ENCODE assay signal across 9 mouse cellular contexts in the genomic region with DNA sequence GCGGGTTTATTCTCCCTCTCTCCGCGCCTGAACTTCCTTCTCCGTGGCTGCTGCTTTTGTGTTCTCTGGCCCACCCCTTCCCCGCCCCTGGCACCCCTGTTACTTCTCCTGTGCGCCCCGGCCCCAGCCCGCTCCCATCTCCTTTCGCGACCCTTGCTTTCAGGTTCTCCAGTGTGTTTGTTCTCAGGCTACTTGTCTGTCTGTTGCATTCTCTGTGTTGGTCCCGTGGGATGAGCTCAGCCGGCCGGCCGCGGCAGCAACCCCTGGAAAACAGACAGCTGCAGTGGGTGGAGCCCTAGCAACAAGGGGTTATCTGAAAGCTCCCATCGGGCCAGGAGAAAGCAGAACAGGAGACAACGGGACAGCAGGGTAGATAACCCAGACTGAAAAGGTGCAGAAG. TPM values are rescaled to one million over a fixed set of nuclear protein-coding genes. Genes with fewer than 3 reads are reported as not detected.
DNase-seq lines count a peak whose midpoint lies in the region; ATAC-seq and TF ChIP-seq lines count a peak whose summit lies in the region.
"Had no signal": no experiment of that assay in that cellular context is flagged by ENCODE, and none has a peak within 500 bp of the region (broad histone marks: within the 10 kb centered on the region; RNA-seq: fewer than 3 reads in every experiment).

No protein-coding gene starts in this region.

- WGBS in liver, embryonic 11.5 days: 2% methylated on average over 17 of the region's 17 CpGs
- 1% methylated on average over 17 of the region's 17 CpGs for whole genome bisulfite sequencing in forebrain, postnatal 0 days
- 2% methylated on average over 17 of the region's 17 CpGs for WGBS in limb, embryonic 11.5 days
- 1% methylated on average over 17 of the region's 17 CpGs for WGBS in stomach, embryonic 16.5 days

- H3K36me3 ChIP-seq in liver, embryonic 11.5 days (ENCODE audit: control insufficient read depth, insufficient read depth, low read length): no peaks in the 10 kb centered on the region
- no peaks in the 10 kb centered on the region for H3K36me3 ChIP-seq in forebrain, postnatal 0 days (ENCODE audit: insufficient read depth)
- H3K36me3 ChIP-seq in limb, embryonic 11.5 days (ENCODE audit: control insufficient read depth, insufficient read depth, low read length): no peaks in the 10 kb centered on the region
- H3K36me3 ChIP-seq in stomach, embryonic 16.5 days (ENCODE audit: control insufficient read depth, insufficient read depth, low read length): no peaks in the 10 kb centered on the region

- peak overlapping the region; percentile 42 for H3K4me2 ChIP-seq in liver, embryonic 11.5 days
- peak overlapping the region; percentile 29 for H3K4me2 ChIP-seq in forebrain, postnatal 0 days (ENCODE audit: low read depth)
- H3K4me2 ChIP-seq in limb, embryonic 11.5 days (ENCODE audit: low read depth, severe bottlenecking): peak overlapping the region; percentile 35
- peak overlapping the region; percentile 46 for H3K4me2 ChIP-seq in stomach, embryonic 16.5 days (ENCODE audit: low read depth, low read length)

- H3K9ac ChIP-seq in liver, embryonic 11.5 days (ENCODE audit: low read depth, low read length): no peak overlapping the region
- H3K9ac ChIP-seq in forebrain, postnatal 0 days: no peak overlapping the region
- H3K9ac ChIP-seq in limb, embryonic 11.5 days (ENCODE audit: low read length): no peak overlapping the region
- peak overlapping the region; percentile 53; the same call in 1 of the 2 replicates for H3K9ac ChIP-seq in stomach, embryonic 16.5 days (ENCODE audit: low read length)

- peak; percentile 42 for DNase-seq in liver, embryonic 11.5 days (ENCODE audit: low spot score)
- DNase-seq in liver: no peak
- no peak for DNase-seq in forebrain, postnatal 0 days
- DNase-seq in limb, embryonic 11.5 days (ENCODE audit: low spot score): peak; percentile 49
- no peak for DNase-seq in right cerebral cortex, postnatal 4 days
- DNase-seq in testis, postnatal 10 days (ENCODE audit: low spot score): no peak
- DNase-seq in gastrocnemius, adult 8-10 months (ENCODE audit: low spot score in 2 of 2): no peak

- no peak for TF ChIP-seq CTCF in forebrain, postnatal 0 days (IDR thresholded peaks at IDR 0.05; ENCODE audit: low read depth)

- H3K9me3 ChIP-seq in liver, embryonic 11.5 days (ENCODE audit: control insufficient read depth, low read length): no peaks in the 10 kb centered on the region
- H3K9me3 ChIP-seq in forebrain, postnatal 0 days (ENCODE audit: low read length): no peaks in the 10 kb centered on the region
- no peaks in the 10 kb centered on the region; the same call in 1 of the 2 replicates for H3K9me3 ChIP-seq in limb, embryonic 11.5 days (ENCODE audit: control insufficient read depth, low read length)
- no peaks in the 10 kb centered on the region for H3K9me3 ChIP-seq in stomach, embryonic 16.5 days (replicated peaks; ENCODE audit: control insufficient read depth, low read length)

- no peak overlapping the region for H3K4me3 ChIP-seq in liver, embryonic 11.5 days (ENCODE audit: low read depth, low read length)
- H3K4me3 ChIP-seq in forebrain, postnatal 0 days (ENCODE audit: low read depth, low read length): no peak overlapping the region
- H3K4me3 ChIP-seq in limb, embryonic 11.5 days (ENCODE audit: low read depth, low read length): peak overlapping the region; percentile 14; the same call in 1 of the 2 replicates
- peak overlapping the region; percentile 37 for H3K4me3 ChIP-seq in stomach, embryonic 16.5 days (replicated peaks; ENCODE audit: low read length)

- peaks cover 55% of the 10 kb centered on the region for H3K27me3 ChIP-seq in liver, embryonic 11.5 days (replicated peaks; ENCODE audit: control insufficient read depth, insufficient read depth, low read length)
- H3K27me3 ChIP-seq in forebrain, postnatal 0 days (ENCODE audit: insufficient read depth, low read length): peaks cover 28% of the 10 kb centered on the region
- H3K27me3 ChIP-seq in limb, embryonic 11.5 days (ENCODE audit: control insufficient read depth, insufficient read depth, low read length): peaks cover 59% of the 10 kb centered on the region
- H3K27me3 ChIP-seq in stomach, embryonic 16.5 days (ENCODE audit: control insufficient read depth, insufficient read depth, low read length): peaks cover 40% of the 10 kb centered on the region

- no peaks in the 10 kb centered on the region for H3K4me1 ChIP-seq in liver, embryonic 11.5 days (replicated peaks; ENCODE audit: control insufficient read depth, insufficient read depth, low read length)
- H3K4me1 ChIP-seq in forebrain, postnatal 0 days (ENCODE audit: insufficient read depth): peaks cover 9% of the 10 kb centered on the region; the same call in 1 of the 2 replicates
- peaks cover 7% of the 10 kb centered on the region; the same call in 1 of the 2 replicates for H3K4me1 ChIP-seq in limb, embryonic 11.5 days (ENCODE audit: control insufficient read depth, insufficient read depth, low read length)
- H3K4me1 ChIP-seq in stomach, embryonic 16.5 days (ENCODE audit: control insufficient read depth, insufficient read depth, low read length): peaks cover 8% of the 10 kb centered on the region; the same call in 1 of the 2 replicates

- ATAC-seq in liver, embryonic 11.5 days (replicated peaks; ENCODE audit: low FRiP score): no peak
- no peak for ATAC-seq in forebrain, postnatal 0 days
- no peak for ATAC-seq in limb, embryonic 11.5 days (ENCODE audit: insufficient number of reproducible peaks, low FRiP score, low TSS enrichment, low read depth)
- no peak for ATAC-seq in stomach, embryonic 16.5 days (ENCODE audit: insufficient read depth, low FRiP score)

- H3K27ac ChIP-seq in liver, embryonic 11.5 days (ENCODE audit: low read depth, low read length): no peak overlapping the region
- no peak overlapping the region for H3K27ac ChIP-seq in forebrain, postnatal 0 days (ENCODE audit: low read depth, low read length)
- H3K27ac ChIP-seq in limb, embryonic 11.5 days (replicated peaks; ENCODE audit: low read depth, low read length): no peak overlapping the region
- H3K27ac ChIP-seq in stomach, embryonic 16.5 days (ENCODE audit: low read length): no peak overlapping the region

RNA-seq across cellular contexts. Expression of a gene that starts 21.4 kb away (rescaled TPM):
- polyA plus RNA-seq in liver, embryonic 11.5 days (2014; fragmentation: Nextera tagmentation; extraction: Ambion mirVana): not detected in 2 replicates
- total RNA-seq in forebrain, postnatal 0 days (2014; rRNA removed): not detected in 2 replicates
- not detected in 2 replicates for polyA plus RNA-seq in forebrain, postnatal 0 days (2015; fragmentation: Nextera tagmentation; extraction: Ambion mirVana)
- not detected in 2 replicates for polyA plus RNA-seq in limb, embryonic 11.5 days (2014; fragmentation: Nextera tagmentation; extraction: Ambion mirVana)
- not detected in 2 replicates for polyA plus RNA-seq in stomach, embryonic 16.5 days (2015; fragmentation: Nextera tagmentation; extraction: Ambion mirVana)
- total RNA-seq in gastrocnemius, adult 8-10 months (2022): not detected
- polyA plus RNA-seq: spleen, adult 2 months had no signal

RNA-seq across cellular contexts. Expression of a gene that starts 25.1 kb away (rescaled TPM):
- polyA plus RNA-seq in liver, embryonic 11.5 days (2014; fragmentation: Nextera tagmentation; extraction: Ambion mirVana): 4.9 TPM in 2 replicates
- 42.0 and 48.7 TPM in 2 replicates for total RNA-seq in forebrain, postnatal 0 days (2014; rRNA removed)
- polyA plus RNA-seq in forebrain, postnatal 0 days (2015; fragmentation: Nextera tagmentation; extraction: Ambion mirVana): 10.1 and 16.5 TPM in 2 replicates
- 7.7 and 9.1 TPM in 2 replicates for polyA plus RNA-seq in limb, embryonic 11.5 days (2014; fragmentation: Nextera tagmentation; extraction: Ambion mirVana)
- polyA plus RNA-seq in stomach, embryonic 16.5 days (2015; fragmentation: Nextera tagmentation; extraction: Ambion mirVana): 7.1 and 7.4 TPM in 2 replicates
- total RNA-seq in gastrocnemius, adult 8-10 months (2022): under 1 TPM; 0.29 to 0.58 (median 0.42) TPM

Comparison
In these comparisons a context has a peak if more than half of its experiments do, and no peak if none do; other contexts are left out.
1. DNase-seq: peak in liver, embryonic 11.5 days (single experiment) and limb, embryonic 11.5 days (single experiment); none in liver (single experiment), forebrain, postnatal 0 days (single experiment), right cerebral cortex, postnatal 4 days (single experiment), testis, postnatal 10 days (single experiment) and gastrocnemius, adult 8-10 months (0 of 2).
2. H3K4me3 ChIP-seq: peak in limb, embryonic 11.5 days (single experiment) and stomach, embryonic 16.5 days (single experiment); none in liver, embryonic 11.5 days (single experiment) and forebrain, postnatal 0 days (single experiment).
3. Peak in every context shown above with its lines, with median percentiles within 50 percentile points of each other: H3K4me2 ChIP-seq.